Mouse (Mus musculus) bone marrow macrophage, adult 2 months (primary cell): ENCODE results near the gene Chit1.

ENCODE experiments used
- CTCF ChIP-seq: IDR thresholded peaks from 2 replicates; pipeline ENCODE4 v1.5.1; 2012; ENCODE audit warnings: low read depth, mild to moderate bottlenecking, low read length, moderate library complexity
- POLR2A ChIP-seq: IDR thresholded peaks from 2 replicates; pipeline ENCODE4 v1.6.1; 2012; ENCODE audit warnings: mild to moderate bottlenecking, low read depth, low read length, borderline replicate concordance

DNA sequence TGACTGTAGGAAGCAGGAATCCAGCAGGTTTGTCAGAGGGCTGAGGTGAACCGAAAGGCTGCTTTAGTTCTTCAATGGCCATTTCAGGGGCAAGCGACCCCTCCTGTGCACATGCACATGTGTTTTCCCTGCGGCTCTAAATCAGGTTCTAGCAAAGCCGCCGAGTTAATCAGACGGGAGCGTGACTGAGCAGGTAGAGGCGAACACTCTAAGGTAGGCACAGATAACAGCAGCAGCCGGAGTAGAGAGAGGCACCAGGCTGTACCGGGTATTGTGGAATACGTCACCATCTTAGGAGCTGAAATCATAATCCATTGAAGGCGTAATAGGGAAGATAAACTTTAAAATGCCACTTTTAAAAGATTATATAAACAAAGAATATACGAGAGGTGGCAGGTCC, 3.7 kb downstream of the Chit1 start:
- TF ChIP-seq CTCF (no peak), POLR2A (no peak)
